Mouse (Mus musculus) heart, adult 2 months (tissue): Measurements from ENCODE around the gene Samd4b.
"Not testable (repeated sequence)": the region's sequence is repeated elsewhere in the genome, so short reads cannot be mapped to it uniquely, and the experiment has no call there.

Experiments used
- CTCF ChIP-seq: fragments of 200-600 bp; IDR thresholded peaks from 2 replicates; pipeline ENCODE4 v1.8.1; 2022; ENCODE audit warnings: antibody characterized with exemption, mild to moderate bottlenecking, moderate library complexity
- EP300 ChIP-seq: fragments of 200-500 bp; IDR thresholded peaks from 2 replicates; pipeline ENCODE4 v1.6.1; 2011; ENCODE audit warnings: low read depth, low read length, control low read depth; ENCODE audit not compliant: insufficient read depth

DNA sequence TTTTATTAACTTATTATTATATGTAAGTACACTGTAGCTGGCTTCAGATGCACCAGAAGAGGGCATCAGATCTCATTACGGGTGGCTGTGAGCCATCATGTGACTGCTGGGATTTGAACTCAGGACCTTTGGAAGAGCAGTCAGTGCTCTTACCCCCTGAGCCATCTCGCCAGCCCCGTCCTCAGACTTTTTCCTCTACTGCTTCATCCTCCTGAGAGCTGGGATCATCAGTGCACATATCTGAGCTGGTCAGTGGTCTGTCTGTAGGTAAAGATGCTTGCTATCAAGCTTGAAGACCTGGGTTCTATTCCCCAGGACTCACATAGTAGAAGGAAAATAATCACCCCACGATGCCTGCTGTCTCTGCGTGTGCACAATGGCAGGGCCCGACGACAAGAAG is 210.6 kb downstream of the Samd4b start:
- TF ChIP-seq EP300, CTCF: not testable (repeated sequence)
